Mouse (Mus musculus): ENCODE measurements around the gene Fam241b. TPM values are rescaled to one million over a fixed set of nuclear protein-coding genes. Genes with fewer than 3 reads are reported as not detected.
A peak's percentile ranks its signal among the peaks of the same experiment; 100 is the strongest.

Fam241b gene
- polyA plus RNA-seq, 1 experiment from 2014 or later = 3.8 TPM

DNA sequence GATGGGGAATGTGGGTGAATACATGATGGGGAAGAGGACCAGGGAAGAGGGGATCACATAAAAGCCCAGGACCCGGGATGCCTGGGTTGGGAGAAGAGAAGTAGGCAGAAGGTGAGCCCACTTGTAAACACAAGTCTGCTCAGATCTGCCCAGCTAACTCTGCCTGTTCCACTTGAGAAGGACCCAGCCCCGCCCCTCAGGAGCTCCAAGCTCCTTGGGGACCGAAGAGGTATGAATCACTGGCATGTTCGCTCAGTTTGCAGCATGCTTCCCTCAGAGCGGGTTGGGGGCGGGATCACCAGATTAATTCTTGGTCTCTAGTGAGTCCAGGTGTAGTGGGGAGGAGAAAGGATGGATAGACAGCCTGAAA lies 32.5 kb downstream of the Fam241b start:
- no peaks in the 10 kb centered on the region for H3K36me3 ChIP-seq (ENCODE audit: control insufficient read depth, insufficient read depth, low read length)
- 43% methylated on average over 6 of the region's 6 CpGs for WGBS
- H3K4me2 ChIP-seq (replicated peaks; ENCODE audit: low read depth, low read length) = peak overlapping the region; percentile 88
- H3K9ac ChIP-seq (ENCODE audit: low read depth, low read length) = no peak overlapping the region
- ATAC-seq (ENCODE audit: low FRiP score, low TSS enrichment) = no peak
- H3K27me3 ChIP-seq (ENCODE audit: control insufficient read depth, insufficient read depth, low read length) = peaks cover 15% of the 10 kb centered on the region
- no peak overlapping the region for H3K27ac ChIP-seq (ENCODE audit: low read depth, low read length)
- H3K4me1 ChIP-seq (ENCODE audit: control insufficient read depth, insufficient read depth, low read length) = peaks cover 6% of the 10 kb centered on the region; the same call in 1 of the 2 replicates
- no peaks in the 10 kb centered on the region for H3K9me3 ChIP-seq (ENCODE audit: control insufficient read depth, low read length)
- peak overlapping the region; percentile 55 for H3K4me3 ChIP-seq (ENCODE audit: low read length)

DNA sequence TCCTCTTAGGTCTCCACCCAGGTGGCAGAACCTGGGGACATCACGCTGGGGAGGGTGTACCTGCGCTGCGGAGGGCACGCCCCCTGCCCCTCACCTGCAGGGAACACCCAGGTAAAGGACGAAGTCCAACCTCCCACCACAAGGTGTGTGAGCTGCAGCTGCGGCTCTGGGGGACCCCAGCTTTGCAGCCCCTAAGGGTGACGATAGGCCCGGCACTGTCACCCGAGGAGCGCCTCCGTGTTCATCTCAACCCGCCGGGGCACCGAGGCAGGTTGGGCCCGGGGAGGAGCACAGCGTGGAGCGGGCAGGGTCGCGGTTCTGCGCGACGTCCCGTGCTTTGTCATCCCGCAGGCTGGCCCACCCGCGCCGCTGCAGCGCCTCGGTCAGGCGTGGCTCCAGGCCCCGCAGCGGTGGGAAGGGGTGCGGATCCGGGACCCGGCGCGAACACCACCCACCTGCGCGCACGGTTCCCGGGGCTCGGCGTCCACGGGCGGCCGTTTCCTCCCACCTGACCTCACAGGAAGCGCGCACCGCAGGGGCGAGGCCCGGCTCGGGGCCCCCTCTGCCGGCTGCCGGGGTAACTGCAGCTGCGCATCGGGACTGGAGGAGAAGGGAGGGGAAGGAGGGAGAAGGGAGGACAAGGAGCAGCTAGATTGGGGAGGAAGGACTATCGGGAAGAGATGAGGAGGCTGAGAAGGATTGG lies 33.1 kb downstream of the Fam241b start:
- peaks cover 6% of the 10 kb centered on the region; the same call in 1 of the 2 replicates for H3K4me1 ChIP-seq (ENCODE audit: control insufficient read depth, insufficient read depth, low read length)
- H3K4me3 ChIP-seq (ENCODE audit: low read length) = peak overlapping the region; percentile 55
- peaks cover 15% of the 10 kb centered on the region for H3K27me3 ChIP-seq (ENCODE audit: control insufficient read depth, insufficient read depth, low read length)
- H3K27ac ChIP-seq (ENCODE audit: low read depth, low read length) = no peak overlapping the region
- peak overlapping the region; percentile 60 for H3K9ac ChIP-seq (ENCODE audit: low read depth, low read length)
- peak; percentile 79 for ATAC-seq (ENCODE audit: low FRiP score, low TSS enrichment)
- peak overlapping the region; percentile 88 for H3K4me2 ChIP-seq (replicated peaks; ENCODE audit: low read depth, low read length)
- H3K9me3 ChIP-seq (ENCODE audit: control insufficient read depth, low read length) = no peaks in the 10 kb centered on the region
- no peaks in the 10 kb centered on the region for H3K36me3 ChIP-seq (ENCODE audit: control insufficient read depth, insufficient read depth, low read length)
- under 1% methylated on average over 52 of the region's 57 CpGs for WGBS

DNA sequence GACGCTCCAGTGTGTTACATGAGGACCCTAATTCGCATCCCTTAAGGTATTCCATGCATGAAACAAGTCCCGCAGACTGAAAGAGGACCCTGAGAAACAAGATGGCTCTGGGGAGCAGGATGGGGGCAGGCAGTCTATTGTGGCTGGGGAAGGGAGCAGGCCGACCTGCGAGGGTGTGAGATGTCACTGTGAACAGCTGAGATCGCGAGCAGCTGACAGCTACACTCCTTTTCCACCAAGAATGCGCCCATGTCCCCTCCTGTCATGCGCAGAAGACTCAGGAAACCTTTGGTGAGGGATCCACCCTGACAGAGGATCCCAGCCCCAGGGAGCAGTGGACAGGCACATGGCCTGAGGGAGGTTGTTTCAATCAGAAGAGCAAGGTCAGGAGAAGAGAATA lies 36.7 kb downstream of the Fam241b start:
- H3K27me3 ChIP-seq (ENCODE audit: control insufficient read depth, insufficient read depth, low read length) = peaks cover 15% of the 10 kb centered on the region
- ATAC-seq (ENCODE audit: low FRiP score, low TSS enrichment) = no peak
- H3K36me3 ChIP-seq (ENCODE audit: control insufficient read depth, insufficient read depth, low read length) = no peaks in the 10 kb centered on the region
- no peak overlapping the region for H3K9ac ChIP-seq (ENCODE audit: low read depth, low read length)
- no peak overlapping the region for H3K4me2 ChIP-seq (replicated peaks; ENCODE audit: low read depth, low read length)
- WGBS = 65% methylated on average over 9 of the region's 9 CpGs
- H3K27ac ChIP-seq (ENCODE audit: low read depth, low read length) = no peak overlapping the region
- no peak overlapping the region for H3K4me3 ChIP-seq (ENCODE audit: low read length)
- H3K4me1 ChIP-seq (ENCODE audit: control insufficient read depth, insufficient read depth, low read length) = peaks cover 6% of the 10 kb centered on the region; the same call in 1 of the 2 replicates
- no peaks in the 10 kb centered on the region for H3K9me3 ChIP-seq (ENCODE audit: control insufficient read depth, low read length)

DNA sequence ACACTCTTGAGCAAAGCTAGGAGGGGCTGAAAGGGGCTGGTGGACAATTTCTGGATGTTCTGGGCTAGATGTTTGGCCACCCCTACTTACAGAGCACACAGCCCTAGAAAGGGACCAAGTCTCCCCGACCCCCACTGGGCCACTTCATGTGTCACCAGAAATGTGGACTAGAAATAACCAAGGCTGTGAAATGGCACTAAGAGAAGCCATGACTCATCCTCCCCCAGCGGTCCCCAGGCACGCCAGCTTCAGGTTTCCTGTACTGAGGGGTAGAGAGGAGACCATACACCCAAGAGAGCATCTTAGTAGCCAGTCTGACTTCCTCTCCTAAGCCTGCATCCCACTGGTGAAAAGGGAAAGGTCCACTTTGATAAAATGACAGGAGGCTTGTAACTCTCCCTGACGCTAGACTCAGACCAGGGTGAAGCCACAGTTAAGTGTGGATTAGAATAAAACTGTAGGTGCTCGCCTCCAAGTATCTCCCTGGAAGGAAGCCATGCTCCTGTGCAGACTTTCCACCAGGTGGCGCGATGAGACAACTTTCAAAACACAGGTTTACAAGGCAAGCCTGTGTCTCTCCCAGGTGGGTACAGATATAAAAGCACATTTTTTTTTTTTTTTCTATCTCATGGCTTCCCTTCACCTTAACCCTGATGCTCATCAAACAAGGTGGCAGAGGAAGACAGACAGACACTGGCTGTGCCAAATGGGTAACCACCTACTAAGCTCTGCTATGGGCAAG lies 38.7 kb downstream of the Fam241b start:
- 22% methylated on average over 7 of the region's 7 CpGs for WGBS
- Histone ChIP-seq H3K36me3 (ENCODE audit: control insufficient read depth, insufficient read depth, low read length) (no peaks in the 10 kb centered on the region), H3K4me2 (replicated peaks; ENCODE audit: low read depth, low read length) (no peak overlapping the region), H3K27me3 (ENCODE audit: control insufficient read depth, insufficient read depth, low read length) (peaks cover 7% of the 10 kb centered on the region), H3K9ac (ENCODE audit: low read depth, low read length) (no peak overlapping the region), H3K9me3 (ENCODE audit: control insufficient read depth, low read length) (no peaks in the 10 kb centered on the region), H3K27ac (ENCODE audit: low read depth, low read length) (no peak overlapping the region), H3K4me1 (ENCODE audit: control insufficient read depth, insufficient read depth, low read length) (peaks cover 3% of the 10 kb centered on the region; the same call in 1 of the 2 replicates), H3K4me3 (ENCODE audit: low read length) (no peak overlapping the region)
- ATAC-seq (ENCODE audit: low FRiP score, low TSS enrichment) = no peak

DNA sequence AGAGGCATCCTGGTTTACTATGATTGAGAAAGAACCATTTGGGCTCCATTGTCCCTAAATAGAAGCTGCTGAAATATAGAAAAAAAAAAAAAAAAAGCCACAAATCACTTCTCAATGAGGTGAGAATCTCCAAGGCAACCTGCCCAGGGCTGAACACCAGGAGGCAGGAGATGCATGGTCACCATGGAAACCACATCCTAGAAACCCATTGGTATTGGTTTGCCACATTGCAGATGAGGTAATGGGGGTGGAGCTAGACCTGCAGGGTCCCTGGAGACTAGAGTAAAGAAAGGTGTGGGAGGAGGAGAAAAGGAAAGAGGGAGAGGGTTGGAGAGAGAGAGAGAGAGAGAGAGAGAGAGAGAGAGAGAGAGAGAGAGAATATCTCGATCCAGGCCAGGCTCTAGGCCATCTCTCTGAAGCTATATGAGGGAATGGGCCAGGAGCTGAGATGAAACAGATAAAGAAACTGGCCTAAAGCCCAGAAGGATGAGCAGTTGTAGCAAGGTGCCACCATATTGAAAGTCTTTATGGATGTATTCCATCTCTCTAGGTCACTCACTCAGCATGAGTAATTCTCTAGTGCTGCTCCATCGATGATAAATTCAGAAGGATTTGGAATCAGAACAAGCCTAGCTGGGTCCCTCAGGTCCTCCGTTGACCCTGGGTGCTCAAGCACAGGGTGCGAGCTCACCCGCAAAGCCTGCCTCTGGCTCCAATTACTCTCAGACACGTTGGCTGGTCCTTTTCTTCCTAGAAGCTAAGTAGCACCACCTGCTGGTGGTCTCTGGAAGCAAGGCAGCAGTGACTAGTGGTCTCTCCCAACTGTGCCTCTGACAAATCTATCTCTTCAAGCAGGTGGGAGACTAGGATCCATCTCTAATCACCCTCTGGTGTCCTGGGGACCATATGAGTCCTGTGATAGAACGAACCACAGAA lies 41.9 kb downstream of the Fam241b start:
- no peak overlapping the region for H3K4me3 ChIP-seq (ENCODE audit: low read length)
- ATAC-seq (ENCODE audit: low FRiP score, low TSS enrichment) = peak; percentile 45
- H3K27ac ChIP-seq (ENCODE audit: low read depth, low read length) = no peak overlapping the region
- 10% methylated on average over 7 of the region's 7 CpGs for WGBS
- H3K4me2 ChIP-seq (replicated peaks; ENCODE audit: low read depth, low read length) = no peak overlapping the region
- H3K27me3 ChIP-seq (ENCODE audit: control insufficient read depth, insufficient read depth, low read length) = no peaks in the 10 kb centered on the region
- H3K4me1 ChIP-seq (ENCODE audit: control insufficient read depth, insufficient read depth, low read length) = no peaks in the 10 kb centered on the region
- no peaks in the 10 kb centered on the region for H3K36me3 ChIP-seq (ENCODE audit: control insufficient read depth, insufficient read depth, low read length)
- no peaks in the 10 kb centered on the region for H3K9me3 ChIP-seq (ENCODE audit: control insufficient read depth, low read length)
- no peak overlapping the region for H3K9ac ChIP-seq (ENCODE audit: low read depth, low read length)

DNA sequence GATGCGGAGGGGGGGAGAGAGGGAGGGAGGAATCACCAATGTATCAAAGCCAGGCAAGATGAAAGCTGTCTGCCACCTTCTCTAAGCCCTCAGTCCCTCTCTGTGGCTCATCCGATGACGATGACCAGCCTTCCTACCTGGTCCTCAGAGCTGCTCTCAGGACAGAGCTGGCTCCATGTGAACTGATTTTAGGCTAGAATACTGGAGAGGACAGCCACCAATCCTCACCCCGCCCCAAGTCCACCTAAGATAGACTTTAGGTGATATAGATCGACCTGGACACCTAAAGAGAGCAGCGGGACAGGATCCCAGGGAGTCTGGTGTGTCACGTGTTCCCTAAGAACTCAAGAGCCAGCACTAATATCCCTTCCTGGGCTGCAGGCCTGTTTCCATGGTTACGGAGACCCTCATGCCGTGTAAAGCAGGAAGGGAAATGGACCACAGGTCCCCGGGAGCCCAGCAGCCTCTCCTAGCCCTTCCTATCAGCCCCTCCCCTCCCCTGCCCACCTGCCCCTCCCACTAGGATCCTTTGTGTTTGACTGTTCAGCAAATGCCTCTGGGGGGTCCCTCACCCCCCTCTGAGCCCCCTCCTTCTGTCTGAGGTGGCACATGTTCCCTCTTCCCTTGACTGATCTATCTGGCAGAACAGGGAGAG lies 43.8 kb downstream of the Fam241b start:
- no peak overlapping the region for H3K9ac ChIP-seq (ENCODE audit: low read depth, low read length)
- H3K27me3 ChIP-seq (ENCODE audit: control insufficient read depth, insufficient read depth, low read length) = no peaks in the 10 kb centered on the region
- H3K36me3 ChIP-seq (ENCODE audit: control insufficient read depth, insufficient read depth, low read length) = no peaks in the 10 kb centered on the region
- H3K4me1 ChIP-seq (ENCODE audit: control insufficient read depth, insufficient read depth, low read length) = no peaks in the 10 kb centered on the region
- no peak overlapping the region for H3K27ac ChIP-seq (ENCODE audit: low read depth, low read length)
- H3K9me3 ChIP-seq (ENCODE audit: control insufficient read depth, low read length) = no peaks in the 10 kb centered on the region
- 64% methylated on average over 10 of the region's 10 CpGs for WGBS
- no peak overlapping the region for H3K4me3 ChIP-seq (ENCODE audit: low read length)
- H3K4me2 ChIP-seq (replicated peaks; ENCODE audit: low read depth, low read length) = no peak overlapping the region
- no peak for ATAC-seq (ENCODE audit: low FRiP score, low TSS enrichment)

DNA sequence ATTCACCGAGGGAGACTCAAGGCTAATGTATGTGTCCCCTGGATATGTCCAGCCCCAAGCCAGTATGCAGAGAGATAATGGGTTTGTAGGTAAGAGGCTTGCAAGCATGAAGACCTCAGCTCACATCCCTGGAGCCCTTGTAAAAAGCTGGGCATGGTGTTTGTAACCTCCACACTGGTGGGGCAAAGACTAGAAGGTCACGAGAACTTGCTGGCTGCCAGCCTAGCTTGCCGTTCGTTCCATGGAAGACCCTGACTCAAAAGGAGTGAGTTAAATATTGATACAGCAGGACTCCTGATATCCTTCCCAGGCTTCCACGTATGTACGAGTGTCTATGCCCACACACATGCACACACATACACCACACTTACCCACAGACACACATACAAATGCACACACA lies 49.3 kb downstream of the Fam241b start:
- H3K27ac ChIP-seq (ENCODE audit: low read depth, low read length) = no peak overlapping the region
- no peaks in the 10 kb centered on the region for H3K4me1 ChIP-seq (ENCODE audit: control insufficient read depth, insufficient read depth, low read length)
- H3K36me3 ChIP-seq (ENCODE audit: control insufficient read depth, insufficient read depth, low read length) = no peaks in the 10 kb centered on the region
- 0 out of 2 replicates have a peak, but pooled peaks cover 2% of the 10 kb centered on the region for H3K9me3 ChIP-seq (ENCODE audit: control insufficient read depth, low read length)
- no peak overlapping the region for H3K4me2 ChIP-seq (replicated peaks; ENCODE audit: low read depth, low read length)
- no peaks in the 10 kb centered on the region for H3K27me3 ChIP-seq (ENCODE audit: control insufficient read depth, insufficient read depth, low read length)
- no peak for ATAC-seq (ENCODE audit: low FRiP score, low TSS enrichment)
- H3K9ac ChIP-seq (ENCODE audit: low read depth, low read length) = no peak overlapping the region
- 87% methylated on average over 6 of the region's 6 CpGs for WGBS
- no peak overlapping the region for H3K4me3 ChIP-seq (ENCODE audit: low read length)

DNA sequence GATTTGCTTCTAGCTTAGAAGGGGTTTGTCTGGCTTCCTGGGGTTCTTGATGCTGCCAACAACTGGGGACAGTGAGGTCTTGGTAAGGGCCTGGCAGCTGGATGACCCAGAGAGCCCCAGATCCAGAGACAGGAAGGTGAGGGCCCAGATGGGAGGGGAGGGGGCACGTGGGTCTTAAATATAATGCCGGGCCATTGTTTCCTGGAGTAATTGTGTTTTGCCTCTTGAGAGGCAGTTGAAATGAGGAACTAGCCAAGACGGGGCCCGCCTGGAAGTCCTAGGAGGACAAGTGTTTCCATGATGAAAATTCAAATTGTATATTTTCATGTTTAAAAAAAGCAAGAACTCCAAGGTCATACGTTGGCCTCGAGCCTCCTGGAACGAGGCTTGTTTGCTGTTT lies 49.8 kb downstream of the Fam241b start:
- WGBS = 79% methylated on average over 7 of the region's 7 CpGs
- no peak for ATAC-seq (ENCODE audit: low FRiP score, low TSS enrichment)
- H3K4me1 ChIP-seq (ENCODE audit: control insufficient read depth, insufficient read depth, low read length) = no peaks in the 10 kb centered on the region
- no peaks in the 10 kb centered on the region for H3K36me3 ChIP-seq (ENCODE audit: control insufficient read depth, insufficient read depth, low read length)
- H3K27ac ChIP-seq (ENCODE audit: low read depth, low read length) = no peak overlapping the region
- H3K4me3 ChIP-seq (ENCODE audit: low read length) = no peak overlapping the region
- no peak overlapping the region for H3K9ac ChIP-seq (ENCODE audit: low read depth, low read length)
- no peak overlapping the region for H3K4me2 ChIP-seq (replicated peaks; ENCODE audit: low read depth, low read length)
- no peaks in the 10 kb centered on the region for H3K27me3 ChIP-seq (ENCODE audit: control insufficient read depth, insufficient read depth, low read length)
- H3K9me3 ChIP-seq (ENCODE audit: control insufficient read depth, low read length) = 0 out of 2 replicates have a peak, but pooled peaks cover 2% of the 10 kb centered on the region

Measured in kidney, embryonic 14.5 days (tissue).